Mouse (Mus musculus): Measurements from ENCODE around the gene Cdkl4.

The Cdkl4 gene

DNA sequence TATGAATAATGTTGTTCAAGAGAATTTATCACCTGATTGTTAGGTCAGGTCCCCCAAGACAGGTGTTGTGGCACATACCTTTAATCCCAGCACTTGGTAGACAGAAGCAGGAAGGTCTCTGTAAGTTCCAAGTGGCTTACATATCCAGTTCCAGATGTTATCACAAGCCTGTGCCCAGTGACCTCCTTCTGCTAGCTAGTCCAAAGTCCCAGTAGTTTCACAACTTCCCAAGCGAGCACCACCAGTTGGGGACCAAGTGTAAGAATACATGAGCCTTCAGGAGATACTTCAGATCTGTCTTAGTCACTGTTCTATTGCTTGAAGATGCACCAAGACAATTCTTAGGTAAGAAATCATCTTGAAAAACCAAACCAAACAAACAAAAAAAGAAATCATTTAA lies 83.7 kb downstream of the Cdkl4 start:
- Histone ChIP-seq H3K27me3 (ENCODE audit: control insufficient read depth, insufficient read depth, low read length, poor library complexity, severe bottlenecking) (no peaks in the 10 kb centered on the region; the same call in 1 of the 2 replicates), H3K36me3 (ENCODE audit: control insufficient read depth, insufficient read depth, low read length, poor library complexity, severe bottlenecking) (no peaks in the 10 kb centered on the region)
- DNase-seq (ENCODE audit: low read depth, low spot score) = no peak

DNA sequence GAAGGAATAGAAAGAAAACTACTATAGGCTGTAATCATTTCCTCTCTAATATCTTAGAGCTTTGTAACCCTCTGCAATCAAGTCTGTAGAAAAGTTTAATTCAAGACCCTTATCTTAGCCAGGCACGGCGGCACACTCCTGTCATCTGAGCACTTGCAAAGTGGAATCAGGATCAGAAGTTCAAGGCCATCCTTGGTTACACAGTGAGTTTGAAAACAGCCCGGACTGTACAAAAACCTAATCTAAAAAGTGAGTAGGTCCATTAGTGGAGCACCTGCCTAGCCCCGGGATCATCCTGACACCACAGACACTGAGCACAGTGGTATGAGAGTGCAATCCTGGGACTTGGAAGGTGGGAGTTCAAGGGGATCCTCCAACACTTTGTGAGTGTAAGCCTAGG lies 84.8 kb downstream of the Cdkl4 start:
- H3K27me3 ChIP-seq (ENCODE audit: control insufficient read depth, insufficient read depth, low read length, poor library complexity, severe bottlenecking) = no peaks in the 10 kb centered on the region; the same call in 1 of the 2 replicates
- H3K36me3 ChIP-seq (ENCODE audit: control insufficient read depth, insufficient read depth, low read length, poor library complexity, severe bottlenecking) = no peaks in the 10 kb centered on the region
- no peak for DNase-seq (ENCODE audit: low read depth, low spot score)

DNA sequence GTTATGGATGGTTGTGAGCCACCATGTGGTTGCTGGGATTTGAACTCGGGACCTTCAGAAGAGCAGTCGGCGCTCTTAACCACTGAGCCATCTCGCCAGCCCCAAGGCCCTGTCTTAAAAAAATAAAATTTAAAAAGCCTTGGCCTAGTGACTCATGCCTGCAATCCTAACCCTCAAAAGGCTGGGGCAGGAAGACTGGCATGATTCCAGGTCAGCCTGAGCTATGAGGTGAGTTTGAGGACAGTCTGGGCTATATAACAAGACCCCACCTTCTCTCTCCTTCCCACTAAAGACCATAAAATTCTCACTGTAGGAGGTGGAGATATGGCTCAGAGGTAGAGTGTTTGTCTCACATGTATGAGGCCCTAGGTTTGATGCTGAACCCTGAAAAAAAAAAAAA lies 85.3 kb downstream of the Cdkl4 start:
- H3K36me3 ChIP-seq (ENCODE audit: control insufficient read depth, insufficient read depth, low read length, poor library complexity, severe bottlenecking) = no peaks in the 10 kb centered on the region
- no peaks in the 10 kb centered on the region; the same call in 1 of the 2 replicates for H3K27me3 ChIP-seq (ENCODE audit: control insufficient read depth, insufficient read depth, low read length, poor library complexity, severe bottlenecking)
- DNase-seq (ENCODE audit: low read depth, low spot score) = no peak

DNA sequence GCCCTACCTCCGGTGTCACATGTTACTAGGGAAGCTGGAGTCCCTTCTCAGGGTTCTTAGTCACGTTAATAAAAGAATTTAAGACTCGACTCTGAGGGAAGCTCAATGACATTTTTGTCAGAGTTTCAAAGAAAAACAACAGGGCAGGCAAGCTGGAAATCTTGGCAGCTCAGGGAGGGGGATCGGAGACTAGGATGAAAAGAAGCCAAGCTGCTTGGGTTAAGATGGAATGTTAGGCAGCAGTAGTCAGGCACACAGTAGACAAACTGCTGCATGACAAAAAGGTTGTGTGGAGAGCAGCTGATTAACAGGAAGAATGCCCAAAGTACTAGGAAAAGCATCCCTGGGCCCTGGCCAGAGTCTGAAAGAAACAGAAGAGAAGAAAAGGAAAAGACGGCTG lies 87.4 kb downstream of the Cdkl4 start:
- no peak for DNase-seq (ENCODE audit: low read depth, low spot score)
- no peaks in the 10 kb centered on the region; the same call in 1 of the 2 replicates for H3K27me3 ChIP-seq (ENCODE audit: control insufficient read depth, insufficient read depth, low read length, poor library complexity, severe bottlenecking)

DNA sequence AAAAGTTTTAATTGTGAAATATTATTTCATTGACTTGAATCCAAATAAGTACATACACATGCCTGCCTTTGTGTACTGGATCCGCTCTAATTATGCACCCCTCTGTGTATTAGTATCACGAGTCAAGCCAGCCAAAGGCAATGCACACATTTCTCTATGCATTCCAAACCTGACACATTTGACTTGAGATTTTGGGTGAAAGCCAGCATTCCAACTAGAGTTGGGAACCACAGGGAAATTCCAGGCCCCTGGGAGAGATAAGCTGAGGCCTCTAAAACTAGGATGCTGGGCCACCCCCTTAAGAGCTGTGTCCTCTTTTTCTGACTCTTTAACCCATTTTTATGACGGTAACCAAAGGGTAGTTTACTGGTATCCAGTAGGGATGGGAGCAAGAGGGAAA lies 88.7 kb downstream of the Cdkl4 start:
- Histone ChIP-seq H3K36me3 (ENCODE audit: control insufficient read depth, insufficient read depth, low read length, poor library complexity, severe bottlenecking) (no peaks in the 10 kb centered on the region), H3K27me3 (ENCODE audit: control insufficient read depth, insufficient read depth, low read length, poor library complexity, severe bottlenecking) (no peaks in the 10 kb centered on the region; the same call in 1 of the 2 replicates)
- DNase-seq (ENCODE audit: low read depth, low spot score) = no peak

More for the DNA sequence above, 87.4 kb downstream of the Cdkl4 start:
- no peaks in the 10 kb centered on the region for H3K36me3 ChIP-seq (ENCODE audit: control insufficient read depth, insufficient read depth, low read length, poor library complexity, severe bottlenecking)

DNA sequence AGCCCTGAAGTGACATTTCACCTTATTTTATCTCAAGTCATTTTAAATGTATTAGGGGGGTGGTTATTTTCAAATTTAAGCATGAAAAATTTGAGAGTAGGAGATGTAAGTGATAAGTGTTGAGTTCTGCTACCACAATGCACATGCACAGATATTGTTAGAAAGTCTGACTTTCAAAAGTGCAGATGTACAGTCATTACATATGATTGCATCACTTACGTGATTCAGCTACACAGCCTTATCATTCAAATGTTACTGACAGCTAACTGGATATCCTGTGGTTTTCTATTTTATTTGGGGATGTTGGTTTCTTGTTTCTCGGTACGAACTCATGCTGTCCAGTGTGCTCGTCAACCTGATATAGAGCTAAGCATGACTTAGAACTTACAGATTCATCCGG lies 92.5 kb downstream of the Cdkl4 start:
- Histone ChIP-seq H3K36me3 (ENCODE audit: control insufficient read depth, insufficient read depth, low read length, poor library complexity, severe bottlenecking) (no peaks in the 10 kb centered on the region), H3K27me3 (ENCODE audit: control insufficient read depth, insufficient read depth, low read length, poor library complexity, severe bottlenecking) (no peaks in the 10 kb centered on the region)
- DNase-seq (ENCODE audit: low read depth, low spot score) = no peak

DNA sequence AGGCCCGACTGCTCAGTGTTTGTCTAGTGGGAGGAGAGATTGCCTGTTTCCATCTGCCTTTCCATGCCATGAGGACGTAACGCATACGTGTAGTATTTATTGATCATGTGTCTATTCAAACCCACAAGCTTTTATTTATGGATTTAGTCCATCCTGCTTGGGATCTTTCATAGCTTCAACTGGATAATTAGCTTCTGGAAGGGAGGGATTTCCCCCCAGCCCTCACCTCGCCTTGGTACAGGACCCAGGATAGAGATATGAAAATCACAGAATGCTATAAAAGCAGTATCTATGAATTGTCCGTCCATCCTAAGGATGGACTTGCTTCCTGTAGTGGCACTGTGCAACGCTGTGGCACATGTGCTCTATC lies 96.8 kb downstream of the Cdkl4 start:
- Histone ChIP-seq H3K27me3 (ENCODE audit: control insufficient read depth, insufficient read depth, low read length, poor library complexity, severe bottlenecking) (no peaks in the 10 kb centered on the region), H3K36me3 (ENCODE audit: control insufficient read depth, insufficient read depth, low read length, poor library complexity, severe bottlenecking) (no peaks in the 10 kb centered on the region)
- no peak for DNase-seq (ENCODE audit: low read depth, low spot score)

DNA sequence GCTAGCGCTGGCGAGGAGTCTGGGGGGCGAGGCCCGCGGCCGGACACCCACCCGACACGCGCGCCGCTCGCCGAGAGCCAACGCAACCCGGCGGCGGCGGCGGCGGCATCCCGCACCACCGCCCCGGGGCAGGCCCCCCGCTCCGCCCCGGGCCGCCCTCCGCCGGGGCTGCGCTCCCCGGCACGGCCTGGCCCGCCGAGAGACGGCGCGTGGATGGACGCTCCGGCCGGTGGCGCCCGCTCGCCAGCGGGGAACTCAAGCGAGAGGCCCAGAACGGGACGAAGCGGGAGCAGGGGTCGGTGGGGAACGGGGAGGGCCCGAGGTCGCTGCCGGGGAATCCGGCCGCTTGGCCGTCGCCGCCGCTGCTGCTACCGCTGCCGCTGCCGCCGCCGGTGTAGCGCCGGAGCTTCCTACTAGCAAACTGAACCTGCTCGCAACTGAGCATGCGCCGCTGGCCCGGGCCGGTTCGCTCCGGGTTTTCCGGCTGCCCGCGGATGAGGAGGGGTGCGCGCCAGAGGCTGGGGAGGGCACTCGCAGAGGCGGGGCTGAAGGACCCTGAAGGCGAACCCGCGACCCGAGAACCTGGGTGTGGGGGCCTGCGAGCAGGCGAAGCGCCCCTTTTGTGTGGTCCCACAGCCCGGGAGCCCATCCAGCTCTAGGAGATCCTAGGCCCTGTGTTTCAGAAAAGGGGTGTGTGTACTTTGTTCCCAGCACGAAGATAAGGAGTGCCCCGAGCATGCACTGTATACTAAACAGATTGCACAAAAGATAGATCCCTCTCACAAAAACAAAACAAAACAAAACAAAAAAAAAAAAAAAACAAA lies 97.4 kb downstream of the Cdkl4 start, which contains the start of gene Sos1:
TSS of gene Sos1 (minus strand) at position 423 of the 824 bp plus-strand sequence.
- Histone ChIP-seq H3K36me3 (ENCODE audit: control insufficient read depth, insufficient read depth, low read length, poor library complexity, severe bottlenecking) (no peaks in the 10 kb centered on the region), H3K27me3 (ENCODE audit: control insufficient read depth, insufficient read depth, low read length, poor library complexity, severe bottlenecking) (no peaks in the 10 kb centered on the region)
- peak; percentile 94 for DNase-seq (ENCODE audit: low read depth, low spot score)

DNA sequence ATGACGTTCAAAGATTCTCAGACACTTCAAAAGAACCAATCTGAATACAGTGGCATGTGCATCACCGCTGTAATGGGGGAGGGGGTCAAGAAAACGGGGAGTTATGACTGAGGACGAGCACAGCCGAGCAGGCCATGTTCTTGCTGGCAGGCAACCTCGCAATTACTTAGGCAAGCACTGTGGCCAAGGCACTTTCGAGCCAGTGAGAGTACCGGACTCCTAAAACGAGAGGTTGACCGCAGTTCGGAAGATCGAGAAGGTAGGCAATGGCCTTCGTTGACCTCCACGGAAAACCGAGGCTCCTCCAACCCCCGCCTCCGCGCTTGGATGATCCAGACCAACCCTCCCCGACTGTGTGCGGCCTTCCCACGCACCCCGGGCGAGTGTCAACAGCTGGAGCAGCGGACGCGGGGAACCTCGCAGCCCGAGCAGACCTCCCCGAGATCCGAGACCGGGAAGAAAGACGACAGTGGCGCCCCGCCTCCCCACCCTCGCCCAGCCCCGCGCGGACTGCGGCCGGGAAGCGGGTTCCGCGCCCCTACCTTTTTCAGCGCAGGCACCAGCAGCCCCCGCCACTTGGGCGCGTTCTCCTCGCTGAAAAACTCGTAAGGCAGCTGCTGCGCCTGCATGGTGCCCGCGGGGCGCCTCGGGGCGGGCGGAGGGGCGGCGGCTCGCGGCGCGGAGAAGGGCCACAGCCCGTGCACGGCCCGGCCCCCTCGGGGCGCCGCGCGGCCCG lies 98.2 kb downstream of the Cdkl4 start:
- H3K36me3 ChIP-seq (ENCODE audit: control insufficient read depth, insufficient read depth, low read length, poor library complexity, severe bottlenecking) = no peaks in the 10 kb centered on the region
- peak; percentile 58 for DNase-seq (ENCODE audit: low read depth, low spot score)
- H3K27me3 ChIP-seq (ENCODE audit: control insufficient read depth, insufficient read depth, low read length, poor library complexity, severe bottlenecking) = no peaks in the 10 kb centered on the region

DNA sequence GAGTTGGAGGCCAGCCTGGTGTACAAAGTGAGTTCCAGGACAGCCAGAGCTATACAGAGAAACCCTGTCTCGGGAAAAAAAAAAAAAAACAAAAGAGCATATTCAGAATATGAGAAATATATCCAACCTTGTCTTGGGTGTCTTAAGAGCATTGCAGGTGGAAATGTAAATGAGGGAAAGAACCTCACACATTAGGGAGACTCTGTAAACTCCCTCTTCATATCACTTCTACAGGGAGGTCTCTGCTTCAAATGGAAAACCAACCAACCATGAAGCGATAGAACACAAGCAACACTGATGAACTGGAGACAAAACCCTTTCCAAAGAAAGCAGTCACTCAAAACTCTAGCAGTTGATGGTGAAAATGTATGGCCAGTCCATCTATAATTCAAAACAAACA lies 99.9 kb downstream of the Cdkl4 start:
- DNase-seq (ENCODE audit: low read depth, low spot score) = peak; percentile 59
- Histone ChIP-seq H3K36me3 (ENCODE audit: control insufficient read depth, insufficient read depth, low read length, poor library complexity, severe bottlenecking) (no peaks in the 10 kb centered on the region), H3K27me3 (ENCODE audit: control insufficient read depth, insufficient read depth, low read length, poor library complexity, severe bottlenecking) (no peaks in the 10 kb centered on the region)

DNA sequence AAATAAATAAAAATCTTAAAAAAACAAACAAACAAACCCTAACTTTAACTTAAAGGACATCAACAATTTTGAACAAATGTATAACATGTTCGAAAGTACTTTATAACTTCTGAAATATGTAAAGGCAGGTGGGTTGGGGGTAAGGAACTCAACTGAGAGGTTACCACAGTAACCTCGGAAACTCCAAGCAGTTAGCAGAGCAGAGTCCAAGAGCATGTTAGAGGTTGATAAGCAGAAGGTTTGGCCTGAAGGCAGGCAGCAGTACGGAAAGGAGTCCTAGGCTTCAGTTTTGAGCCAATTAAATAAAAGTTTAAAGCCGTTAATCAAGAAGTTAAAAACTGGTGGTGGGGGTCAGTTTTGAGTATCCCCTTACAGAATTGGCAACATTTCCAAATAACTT lies 101.1 kb downstream of the Cdkl4 start:
- Histone ChIP-seq H3K27me3 (ENCODE audit: control insufficient read depth, insufficient read depth, low read length, poor library complexity, severe bottlenecking) (no peaks in the 10 kb centered on the region), H3K36me3 (ENCODE audit: control insufficient read depth, insufficient read depth, low read length, poor library complexity, severe bottlenecking) (no peaks in the 10 kb centered on the region)
- DNase-seq (ENCODE audit: low read depth, low spot score) = no peak

Measured in splenic B cell, adult 2 months (primary cell).